Mouse (Mus musculus): Measurements from ENCODE around the gene 2310011J03Rik.

DNA sequence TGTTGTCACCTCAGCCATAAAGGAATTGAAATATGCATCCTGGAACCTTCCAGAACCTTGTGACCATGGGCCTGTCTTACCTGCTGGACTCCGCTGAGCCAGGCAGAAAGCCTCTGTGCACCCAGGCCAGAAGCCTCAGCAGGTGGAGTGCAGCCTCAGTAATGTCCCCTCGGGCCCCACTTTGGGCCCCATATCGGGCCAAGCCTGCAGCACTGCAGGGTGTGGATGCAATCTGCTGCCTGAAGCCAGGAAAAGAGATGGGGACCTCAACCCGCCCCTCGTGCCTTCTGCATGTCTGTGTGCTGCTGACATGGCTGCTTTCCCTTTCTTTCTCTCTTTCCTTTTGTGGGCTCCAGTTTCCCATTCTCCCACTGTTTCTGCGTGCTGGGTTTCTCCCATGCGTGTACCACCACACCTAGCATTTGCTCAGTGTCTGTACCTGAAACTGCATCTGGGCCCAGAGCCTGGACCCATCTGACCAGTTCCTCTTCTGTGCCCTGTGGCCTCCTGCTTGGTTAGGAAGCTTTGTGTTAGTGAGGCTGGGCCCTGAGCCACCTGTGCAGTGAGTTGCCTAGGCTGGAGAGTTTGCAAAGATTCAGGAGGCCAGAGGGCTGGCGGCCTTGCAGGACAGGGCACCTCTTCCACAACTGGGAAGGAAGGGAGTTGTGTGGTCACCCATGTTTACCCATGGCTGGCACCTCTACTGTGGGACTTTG, 48.3 kb downstream of the 2310011J03Rik start:
- TF ChIP-seq CTCF (IDR thresholded peaks at IDR 0.05) = no peak
- TF ChIP-seq EP300 (IDR thresholded peaks at IDR 0.05) = no peak
